Mouse (Mus musculus): ENCODE measurements around the gene Lrrk1.
"Not testable (repeated sequence)": the region's sequence is repeated elsewhere in the genome, so short reads cannot be mapped to it uniquely, and the experiment has no call there.

The Lrrk1 gene

GRCm38 (mm10) chr7:66219794-66220227 lies 168.3 kb downstream of the Lrrk1 start:
- DNase-seq, result no peak

GRCm38 (mm10) chr7:66219028-66219793 lies 168.9 kb downstream of the Lrrk1 start:
- DNase-seq, result no peak

GRCm38 (mm10) chr7:66218193-66219014 lies 169.7 kb downstream of the Lrrk1 start:
- DNase-seq, result no peak

GRCm38 (mm10) chr7:66217531-66218094 lies 170.5 kb downstream of the Lrrk1 start:
- no peak for DNase-seq

GRCm38 (mm10) chr7:66217011-66217410 lies 171.1 kb downstream of the Lrrk1 start:
- no peak for DNase-seq

- no peak for DNase-seq
Measured at GRCm38 (mm10) chr7:66215911-66216310, 172.2 kb downstream of the Lrrk1 start.

- no peak for DNase-seq
Measured at GRCm38 (mm10) chr7:66214477-66214876, 173.7 kb downstream of the Lrrk1 start.

GRCm38 (mm10) chr7:66212887-66213286 lies 175.3 kb downstream of the Lrrk1 start:
- no peak for DNase-seq

- DNase-seq, result no peak
Measured at GRCm38 (mm10) chr7:66209920-66210319, 178.2 kb downstream of the Lrrk1 start.

- DNase-seq, result no peak
Measured at GRCm38 (mm10) chr7:66201657-66202056, 186.5 kb downstream of the Lrrk1 start.

- no peak for DNase-seq
Measured at GRCm38 (mm10) chr7:66200791-66201450, 187.2 kb downstream of the Lrrk1 start.

GRCm38 (mm10) chr7:66200383-66200782 lies 187.8 kb downstream of the Lrrk1 start:
- no peak for DNase-seq

- no peak for DNase-seq
Measured at GRCm38 (mm10) chr7:66199391-66199831, 188.7 kb downstream of the Lrrk1 start.

- no peak for DNase-seq
Measured at GRCm38 (mm10) chr7:66198416-66198815, 189.7 kb downstream of the Lrrk1 start.

- DNase-seq, result peak in 1 of 2 experiments; percentile 25
Measured at GRCm38 (mm10) chr7:66196609-66197445, 191.3 kb downstream of the Lrrk1 start.

- DNase-seq, result no peak
Measured at GRCm38 (mm10) chr7:66195881-66196280, 192.3 kb downstream of the Lrrk1 start.

GRCm38 (mm10) chr7:66194511-66194910 lies 193.6 kb downstream of the Lrrk1 start:
- DNase-seq, result peak in 1 of 2 experiments; percentile 27

- DNase-seq, result not testable (repeated sequence)
Measured at GRCm38 (mm10) chr7:66190385-66190784, 197.8 kb downstream of the Lrrk1 start.

GRCm38 (mm10) chr7:66187581-66188231 lies 200.4 kb downstream of the Lrrk1 start:
- DNase-seq, result no peak

- no peak for DNase-seq
Measured at GRCm38 (mm10) chr7:66185370-66185769, 202.8 kb downstream of the Lrrk1 start.

- DNase-seq, result no peak
Measured at GRCm38 (mm10) chr7:66184026-66184425, 204.1 kb downstream of the Lrrk1 start.
